In genomic region chr12:73671540-73671939, GRCm38 (mm10) we compare ENCODE assay signal across 9 mouse cellular contexts.
A peak's percentile ranks its signal among the peaks of the same experiment; 100 is the strongest.
DNase-seq lines count a peak whose midpoint lies in the region; ATAC-seq and TF ChIP-seq lines count a peak whose summit lies in the region.
"Had no signal": no experiment of that assay in that cellular context is flagged by ENCODE, and none has a peak within 500 bp of the region (broad histone marks: within the 10 kb centered on the region; RNA-seq: fewer than 3 reads in every experiment).

No protein-coding gene starts in this region.

- H3K27me3 ChIP-seq in kidney, adult 2 months (replicated peaks; ENCODE audit: control insufficient read depth, insufficient read depth, low read length) = no peaks in the 10 kb centered on the region
- H3K27me3 ChIP-seq in kidney, embryonic 14.5 days (ENCODE audit: control insufficient read depth, insufficient read depth, low read length) = no peaks in the 10 kb centered on the region
- no peaks in the 10 kb centered on the region for H3K27me3 ChIP-seq in embryonic facial prominence, embryonic 15.5 days
- H3K27me3 ChIP-seq in kidney, postnatal 0 days (ENCODE audit: insufficient read depth, low read length) = no peaks in the 10 kb centered on the region
- no peaks in the 10 kb centered on the region for H3K27me3 ChIP-seq in neural tube, embryonic 13.5 days
- H3K27me3 ChIP-seq: limb, embryonic 13.5 days had no signal

- DNase-seq in kidney, adult 2 months = peak; percentile 81
- DNase-seq in kidney, postnatal 0 days (ENCODE audit: low spot score) = peak; percentile 64
- DNase-seq in spleen, adult 12 weeks (ENCODE audit: low spot score) = no peak
- no peak for DNase-seq in cerebellum, adult 18-20 months
- no peak for DNase-seq in layer of hippocampus, postnatal 36 days

- TF ChIP-seq CTCF in kidney, adult 2 months (conservative IDR thresholded peaks at IDR 0.05; ENCODE audit: insufficient read depth, insufficient read length, low read depth, low read length) = no peak
- TF ChIP-seq CTCF in kidney, postnatal 0 days (IDR thresholded peaks at IDR 0.05; ENCODE audit: low read depth) = no peak

- H3K4me3 ChIP-seq in kidney, adult 2 months (ENCODE audit: insufficient read depth, low read depth, low read length) = no peak overlapping the region
- no peak overlapping the region for H3K4me3 ChIP-seq in kidney, embryonic 14.5 days (ENCODE audit: low read length)
- H3K4me3 ChIP-seq in embryonic facial prominence, embryonic 15.5 days (replicated peaks) = no peak overlapping the region
- no peak overlapping the region for H3K4me3 ChIP-seq in kidney, postnatal 0 days (replicated peaks; ENCODE audit: low read depth, low read length)
- H3K4me3 ChIP-seq in neural tube, embryonic 13.5 days = no peak overlapping the region
- H3K4me3 ChIP-seq: limb, embryonic 13.5 days had no signal

- no peak overlapping the region for H3K4me2 ChIP-seq in kidney, embryonic 14.5 days (replicated peaks; ENCODE audit: low read depth, low read length)
- no peak overlapping the region for H3K4me2 ChIP-seq in embryonic facial prominence, embryonic 15.5 days (replicated peaks)
- H3K4me2 ChIP-seq in kidney, postnatal 0 days (ENCODE audit: low read length) = no peak overlapping the region
- 0 out of 2 replicates have a peak overlapping the region, but pooled peaks have one; percentile 4 for H3K4me2 ChIP-seq in neural tube, embryonic 13.5 days
- H3K4me2 ChIP-seq: limb, embryonic 13.5 days had no signal

- no peak for TF ChIP-seq POLR2A in kidney, adult 2 months (IDR thresholded peaks at IDR 0.05; ENCODE audit: low read depth, low read length)

- no peak overlapping the region for H3K9ac ChIP-seq in kidney, embryonic 14.5 days (ENCODE audit: low read depth, low read length)
- no peak overlapping the region for H3K9ac ChIP-seq in embryonic facial prominence, embryonic 15.5 days
- no peak overlapping the region for H3K9ac ChIP-seq in kidney, postnatal 0 days (ENCODE audit: low read depth, low read length)
- H3K9ac ChIP-seq in neural tube, embryonic 13.5 days = no peak overlapping the region
- H3K9ac ChIP-seq: limb, embryonic 13.5 days had no signal

- H3K4me1 ChIP-seq in kidney, adult 2 months (ENCODE audit: control insufficient read depth, insufficient read depth, low read length) = no peaks in the 10 kb centered on the region; the same call in 1 of the 2 replicates
- H3K4me1 ChIP-seq in kidney, embryonic 14.5 days (ENCODE audit: control insufficient read depth, insufficient read depth, low read length) = peaks cover 5% of the 10 kb centered on the region; the same call in 1 of the 2 replicates
- H3K4me1 ChIP-seq in embryonic facial prominence, embryonic 15.5 days = peaks cover 15% of the 10 kb centered on the region
- H3K4me1 ChIP-seq in kidney, postnatal 0 days (replicated peaks; ENCODE audit: insufficient read depth, low read length) = no peaks in the 10 kb centered on the region
- peaks cover 42% of the 10 kb centered on the region for H3K4me1 ChIP-seq in neural tube, embryonic 13.5 days (replicated peaks)

- ATAC-seq in kidney, embryonic 14.5 days (ENCODE audit: low FRiP score, low TSS enrichment) = no peak
- ATAC-seq in embryonic facial prominence, embryonic 15.5 days (ENCODE audit: insufficient number of reproducible peaks, low FRiP score, low TSS enrichment, low read depth) = no peak
- ATAC-seq in kidney, postnatal 0 days (replicated peaks; ENCODE audit: low FRiP score, low read depth) = no peak
- no peak for ATAC-seq in neural tube, embryonic 13.5 days (ENCODE audit: low read depth)

- peak overlapping the region; percentile 89 for H3K27ac ChIP-seq in kidney, adult 2 months (ENCODE audit: insufficient read depth, low read depth, low read length)
- no peak overlapping the region for H3K27ac ChIP-seq in kidney, embryonic 14.5 days (ENCODE audit: low read depth, low read length)
- H3K27ac ChIP-seq in embryonic facial prominence, embryonic 15.5 days (replicated peaks) = peak overlapping the region; percentile 52; the same call in 1 of the 2 replicates
- H3K27ac ChIP-seq in kidney, postnatal 0 days = peak overlapping the region; percentile 58
- peak overlapping the region; percentile 52 for H3K27ac ChIP-seq in neural tube, embryonic 13.5 days (replicated peaks)
- H3K27ac ChIP-seq: limb, embryonic 13.5 days had no signal

- WGBS in kidney, adult 2 months = 72% methylated on average over 3 of the region's 3 CpGs
- WGBS in kidney, embryonic 14.5 days = 53% methylated on average over 3 of the region's 3 CpGs
- WGBS in embryonic facial prominence, embryonic 15.5 days = 43% methylated on average over 3 of the region's 3 CpGs
- 48% methylated on average over 3 of the region's 3 CpGs for whole genome bisulfite sequencing in kidney, postnatal 0 days
- WGBS in neural tube, embryonic 13.5 days = 21% methylated on average over 3 of the region's 3 CpGs

- H3K36me3 ChIP-seq in kidney, adult 2 months (ENCODE audit: control insufficient read depth, insufficient read depth, low read length) = no peaks in the 10 kb centered on the region
- H3K36me3 ChIP-seq in kidney, embryonic 14.5 days (ENCODE audit: control insufficient read depth, insufficient read depth, low read length) = no peaks in the 10 kb centered on the region
- no peaks in the 10 kb centered on the region for H3K36me3 ChIP-seq in embryonic facial prominence, embryonic 15.5 days
- no peaks in the 10 kb centered on the region for H3K36me3 ChIP-seq in kidney, postnatal 0 days (ENCODE audit: insufficient read depth, low read length)
- H3K36me3 ChIP-seq in neural tube, embryonic 13.5 days = no peaks in the 10 kb centered on the region
- H3K36me3 ChIP-seq: limb, embryonic 13.5 days had no signal

- no peaks in the 10 kb centered on the region for H3K9me3 ChIP-seq in kidney, embryonic 14.5 days (ENCODE audit: control insufficient read depth, low read length)
- no peaks in the 10 kb centered on the region for H3K9me3 ChIP-seq in embryonic facial prominence, embryonic 15.5 days (replicated peaks)
- no peaks in the 10 kb centered on the region for H3K9me3 ChIP-seq in kidney, postnatal 0 days (replicated peaks; ENCODE audit: low read length)
- no peaks in the 10 kb centered on the region for H3K9me3 ChIP-seq in neural tube, embryonic 13.5 days
- H3K9me3 ChIP-seq: limb, embryonic 13.5 days had no signal

Comparison
In these comparisons a context has a peak if more than half of its experiments do, and no peak if none do; other contexts are left out.
1. DNase-seq: peak in kidney, adult 2 months (single experiment) and kidney, postnatal 0 days (single experiment); none in spleen, adult 12 weeks (single experiment), cerebellum, adult 18-20 months (0 of 2) and layer of hippocampus, postnatal 36 days (0 of 2).